Mouse (Mus musculus) forebrain, embryonic 16.5 days (tissue): Measurements from ENCODE around the gene Gfm2. TPM values are rescaled to one million over a fixed set of nuclear protein-coding genes. Genes with fewer than 3 reads are reported as not detected.

Experiments
- polyA plus RNA-seq: library from polyadenylated mRNA; unstranded; fragments of >200 nt; fragmentation: Nextera tagmentation; extraction: Ambion mirVana; gene quantifications from 2 replicates; pipeline ENCODE4 v1.2.1, GENCODE M21; 2015

Gene Gfm2
- polyA plus RNA-seq, 1 experiment from 2014 or later: 35.1 TPM

Other genes starting within 250 kb of the Gfm2 start
- gene Gcnt4, start 213.2 kb upstream of the Gfm2 start, polyA plus RNA-seq: 0.10 and 0.12 TPM in 2 replicates
- not detected in 2 replicates for gene 1700029F12Rik, start 103.6 kb upstream of the Gfm2 start, polyA plus RNA-seq
- gene Fam169a, start 70.7 kb upstream of the Gfm2 start, polyA plus RNA-seq: 18.3 and 20.9 TPM in 2 replicates
- 0.73 and 1.1 TPM in 2 replicates for gene Gm6169, start 38.7 kb upstream of the Gfm2 start, polyA plus RNA-seq
- 37.4 and 40.7 TPM in 2 replicates for gene Nsa2, start within 50 bp of the Gfm2 start, polyA plus RNA-seq
- gene Hexb, start 60.4 kb downstream of the Gfm2 start, polyA plus RNA-seq: 32.8 and 38.7 TPM in 2 replicates
- 133 and 143 TPM in 2 replicates for gene Enc1, start 103.2 kb downstream of the Gfm2 start, polyA plus RNA-seq